Mouse (Mus musculus) stomach, embryonic 15.5 days (tissue): Measurements from ENCODE around the gene H2-DMb2. TPM values are rescaled to one million over a fixed set of nuclear protein-coding genes. Genes with fewer than 3 reads are reported as not detected.
A peak's percentile ranks its signal among the peaks of the same experiment; 100 is the strongest.

Experiments
- ATAC-seq: fragments of 200-750 bp; cut with Nextera tagmentation; 2 replicates; pipeline ENCODE4 v1.8.0; 2017; ENCODE audit warnings: low read depth, moderate number of reproducible peaks, moderate TSS enrichment; ENCODE audit not compliant: insufficient read depth, low FRiP score
- H3K27ac ChIP-seq: fragments of 300-500 bp; sonication (generic); 2 replicates; pipeline ENCODE4 v1.5.1; 2015; ENCODE audit warnings: mild to moderate bottlenecking, inconsistent platforms
- H3K27me3 ChIP-seq: fragments of 300-500 bp; sonication (generic); replicated peaks from 2 replicates; pipeline ENCODE4 v1.6.1; 2015; ENCODE audit warnings: inconsistent platforms
- H3K36me3 ChIP-seq: fragments of 300-500 bp; sonication (generic); 2 replicates; pipeline ENCODE4 v1.6.1; 2015; ENCODE audit warnings: inconsistent platforms
- H3K4me1 ChIP-seq: fragments of 300-500 bp; sonication (generic); 2 replicates; pipeline ENCODE4 v1.6.1; 2015; ENCODE audit warnings: inconsistent platforms
- H3K4me2 ChIP-seq: fragments of 300-500 bp; sonication (generic); 2 replicates; pipeline ENCODE4 v1.6.1; 2015; ENCODE audit warnings: mild to moderate bottlenecking, inconsistent platforms
- H3K4me3 ChIP-seq: fragments of 300-500 bp; sonication (generic); replicated peaks from 2 replicates; pipeline ENCODE4 v1.5.1; 2015; ENCODE audit warnings: inconsistent platforms
- H3K9ac ChIP-seq: fragments of 300-500 bp; sonication (generic); 2 replicates; pipeline ENCODE4 v1.6.1; 2015; ENCODE audit warnings: inconsistent platforms
- H3K9me3 ChIP-seq: fragments of 300-500 bp; sonication (generic); 2 replicates; pipeline ENCODE4 v1.6.1; 2016; ENCODE audit warnings: inconsistent platforms
- WGBS: fragments of 180-500 bp; shearing (Covaris S2); methylation state at CpG from one replicate; pipeline ENCODE4 v1.1.7; 2015; 5-methylcytosine and 5-hydroxymethylcytosine counted together
- polyA plus RNA-seq: library from polyadenylated mRNA; unstranded; fragments of >200 nt; fragmentation: Nextera tagmentation; extraction: Ambion mirVana; gene quantifications from 2 replicates; pipeline ENCODE4 v1.2.1, GENCODE M21; 2015

Gene H2-DMb2
- polyA plus RNA-seq, 1 experiment from 2014 or later, result 0.87 TPM

DNA sequence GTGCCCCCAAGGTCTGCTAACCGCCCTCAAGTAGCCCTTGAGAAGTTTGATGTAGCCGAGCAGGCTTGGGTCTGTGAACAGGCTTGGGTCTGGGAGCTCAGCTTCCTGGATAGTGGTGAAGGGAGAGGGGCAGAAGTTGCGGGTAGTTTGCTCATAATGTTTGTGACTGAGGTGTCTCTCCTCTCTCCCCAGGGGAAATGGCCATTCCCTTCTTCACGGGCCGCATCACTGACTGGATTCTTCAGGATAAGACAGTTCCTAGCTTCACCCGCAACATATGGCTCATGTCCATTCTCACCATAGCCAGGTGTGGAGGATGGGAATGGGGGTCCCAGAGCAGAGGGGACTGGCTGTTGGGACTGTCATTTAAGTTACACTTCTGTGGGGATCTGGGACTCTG is 45.9 kb downstream of the H2-DMb2 start:
- H3K9ac ChIP-seq, result no peak overlapping the region
- no peaks in the 10 kb centered on the region for H3K9me3 ChIP-seq
- no peak overlapping the region for H3K4me2 ChIP-seq
- peaks cover 29% of the 10 kb centered on the region for H3K27me3 ChIP-seq
- H3K27ac ChIP-seq, result no peak overlapping the region
- 75% methylated on average over 6 of the region's 6 CpGs for WGBS
- peaks cover 16% of the 10 kb centered on the region for H3K4me1 ChIP-seq
- H3K4me3 ChIP-seq, result no peak overlapping the region
- no peaks in the 10 kb centered on the region for H3K36me3 ChIP-seq
- no peak for ATAC-seq

DNA sequence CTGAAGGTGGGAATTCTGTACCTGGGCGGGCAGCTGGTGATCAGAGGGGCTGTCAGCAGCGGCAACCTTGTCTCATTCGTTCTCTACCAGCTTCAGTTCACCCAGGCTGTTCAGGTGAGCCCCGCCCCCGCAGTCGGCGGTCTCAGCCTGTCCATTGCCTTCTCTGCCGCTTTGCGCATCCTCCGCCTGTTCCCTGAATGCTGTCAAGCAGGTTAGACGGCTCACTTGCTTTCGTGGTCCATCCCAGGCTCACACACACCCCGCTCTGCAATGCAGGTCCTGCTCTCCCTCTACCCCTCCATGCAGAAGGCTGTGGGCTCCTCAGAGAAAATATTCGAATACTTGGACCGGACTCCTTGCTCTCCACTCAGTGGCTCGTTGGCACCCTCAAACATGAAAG is 49.7 kb downstream of the H2-DMb2 start:
- no peak overlapping the region for H3K4me3 ChIP-seq
- no peak overlapping the region for H3K27ac ChIP-seq
- H3K9ac ChIP-seq, result no peak overlapping the region
- H3K4me1 ChIP-seq, result peaks cover 9% of the 10 kb centered on the region
- 20% methylated on average over 16 of the region's 16 CpGs for WGBS
- no peaks in the 10 kb centered on the region for H3K9me3 ChIP-seq
- peaks cover 42% of the 10 kb centered on the region for H3K27me3 ChIP-seq
- no peak for ATAC-seq
- no peaks in the 10 kb centered on the region for H3K36me3 ChIP-seq
- no peak overlapping the region for H3K4me2 ChIP-seq

- Histone ChIP-seq H3K4me1 (peaks cover 10% of the 10 kb centered on the region), H3K27ac (no peak overlapping the region), H3K4me3 (no peak overlapping the region), H3K27me3 (peaks cover 46% of the 10 kb centered on the region), H3K9me3 (no peaks in the 10 kb centered on the region), H3K4me2 (no peak overlapping the region), H3K9ac (no peak overlapping the region), H3K36me3 (no peaks in the 10 kb centered on the region)
- WGBS, result 53% methylated on average over 8 of the region's 8 CpGs
- ATAC-seq, result no peak
Measured at GRCm38 (mm10) chr17:34193468-34193867, 50.4 kb downstream of the H2-DMb2 start.

- ATAC-seq, result no peak
- no peaks in the 10 kb centered on the region for H3K36me3 ChIP-seq
- 83% methylated on average over 4 of the region's 4 CpGs for WGBS
Measured at GRCm38 (mm10) chr17:34194723-34195122, 51.6 kb downstream of the H2-DMb2 start.

DNA sequence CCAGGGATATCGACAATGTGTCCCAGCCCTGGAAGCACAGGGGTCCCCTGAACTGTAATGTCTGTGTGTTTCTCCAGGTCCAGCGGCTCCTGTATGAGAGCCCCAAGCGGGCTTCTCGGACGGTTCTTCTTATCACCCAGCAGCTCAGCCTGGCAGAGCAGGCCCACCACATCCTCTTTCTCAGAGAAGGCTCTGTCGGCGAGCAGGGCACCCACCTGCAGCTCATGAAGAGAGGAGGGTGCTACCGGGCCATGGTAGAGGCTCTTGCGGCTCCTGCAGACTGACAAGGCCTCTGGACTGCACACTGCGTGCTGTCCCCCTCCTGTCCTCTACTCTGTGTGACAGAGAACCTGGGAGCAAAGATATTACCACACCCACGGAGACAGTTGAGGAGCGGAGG is 53.4 kb downstream of the H2-DMb2 start:
- Histone ChIP-seq H3K9ac (no peak overlapping the region), H3K27ac (no peak overlapping the region), H3K9me3 (no peaks in the 10 kb centered on the region), H3K27me3 (peaks cover 42% of the 10 kb centered on the region), H3K36me3 (no peaks in the 10 kb centered on the region), H3K4me1 (peaks cover 10% of the 10 kb centered on the region), H3K4me2 (no peak overlapping the region), H3K4me3 (no peak overlapping the region)
- WGBS, result 45% methylated on average over 12 of the region's 12 CpGs
- ATAC-seq, result no peak

More at GRCm38 (mm10) chr17:34194723-34195122, 51.6 kb downstream of the H2-DMb2 start:
- H3K27ac ChIP-seq, result no peak overlapping the region
- H3K4me2 ChIP-seq, result no peak overlapping the region
- no peak overlapping the region for H3K4me3 ChIP-seq
- peaks cover 46% of the 10 kb centered on the region for H3K27me3 ChIP-seq
- H3K9me3 ChIP-seq, result no peaks in the 10 kb centered on the region
- H3K4me1 ChIP-seq, result peaks cover 10% of the 10 kb centered on the region
- H3K9ac ChIP-seq, result no peak overlapping the region

- Histone ChIP-seq H3K4me1 (peaks cover 10% of the 10 kb centered on the region), H3K4me2 (peak within 1 kb of the TSS; percentile 78), H3K4me3 (peak within 1 kb of the TSS; percentile 49), H3K9me3 (no peaks in the 10 kb centered on the region), H3K27ac (no peak within 1 kb of the TSS), H3K9ac (peak within 1 kb of the TSS; percentile 17), H3K27me3 (peaks cover 42% of the 10 kb centered on the region), H3K36me3 (no peaks in the 10 kb centered on the region)
- ATAC-seq, result peak; percentile 84
- WGBS, result 7% methylated on average over 41 of the region's 41 CpGs
Measured at GRCm38 (mm10) chr17:34196941-34197894, 54.1 kb downstream of the H2-DMb2 start, which contains the start of gene Psmb8. TSS of gene Psmb8 (plus strand) at chr17:34197721.

DNA sequence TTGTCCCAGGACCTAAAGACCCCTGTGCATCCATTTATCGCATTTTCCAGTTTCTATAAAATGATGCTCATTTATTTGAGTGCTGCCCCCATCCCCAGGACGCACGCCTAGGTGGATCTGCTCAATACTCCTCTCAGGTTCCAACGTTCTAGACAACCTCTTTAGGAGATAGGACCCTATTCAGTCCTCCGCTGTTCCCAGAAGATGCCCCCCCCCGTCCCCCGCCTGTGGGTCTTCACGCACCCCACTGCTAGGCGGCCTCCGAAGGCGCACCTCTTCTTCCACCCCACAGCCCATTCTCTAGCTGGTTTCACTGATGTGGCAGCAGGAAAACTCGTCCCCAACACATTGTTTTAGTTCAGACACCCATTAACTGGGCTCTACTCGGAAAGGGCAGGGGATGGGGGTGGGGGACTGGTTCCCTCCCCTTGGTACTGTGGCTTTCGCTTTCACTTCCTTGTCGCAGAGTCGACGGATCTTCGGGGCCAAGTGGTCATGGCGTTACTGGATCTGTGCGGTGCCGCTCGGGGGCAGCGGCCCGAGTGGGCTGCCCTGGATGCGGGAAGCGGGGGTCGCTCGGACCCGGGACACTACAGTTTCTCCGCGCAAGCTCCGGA is 54.9 kb downstream of the H2-DMb2 start:
- Histone ChIP-seq H3K4me2 (peak overlapping the region; percentile 78), H3K9me3 (no peaks in the 10 kb centered on the region), H3K4me3 (peak overlapping the region; percentile 49), H3K4me1 (peaks cover 10% of the 10 kb centered on the region), H3K27me3 (peaks cover 37% of the 10 kb centered on the region), H3K27ac (no peak overlapping the region), H3K9ac (peak overlapping the region; percentile 17), H3K36me3 (no peaks in the 10 kb centered on the region)
- no peak; the same call in 1 of the 2 replicates for ATAC-seq
- WGBS, result 1% methylated on average over 32 of the region's 32 CpGs

DNA sequence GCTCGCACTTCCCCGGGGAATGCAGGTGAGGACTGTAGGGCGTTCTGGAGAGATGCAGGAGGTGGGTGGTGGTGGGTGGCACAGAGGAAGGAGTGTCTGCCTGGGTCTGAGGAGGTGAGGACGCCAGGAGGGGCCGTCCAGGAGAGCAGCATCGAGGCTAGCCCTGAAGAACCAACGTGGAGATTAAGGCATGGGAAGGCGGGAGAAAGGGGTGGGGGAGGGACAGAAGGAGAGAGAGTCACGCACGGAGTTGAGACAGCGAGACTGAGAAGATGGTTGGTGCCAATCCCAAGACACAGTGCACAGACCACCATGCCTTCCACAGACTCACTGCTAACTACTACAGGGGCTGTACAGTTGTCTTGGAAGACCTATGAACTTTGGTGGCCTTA is 55.4 kb downstream of the H2-DMb2 start:
- Histone ChIP-seq H3K27me3 (peaks cover 34% of the 10 kb centered on the region), H3K36me3 (no peaks in the 10 kb centered on the region), H3K4me1 (peaks cover 10% of the 10 kb centered on the region), H3K27ac (no peak overlapping the region), H3K4me2 (peak overlapping the region; percentile 78), H3K4me3 (peak overlapping the region; percentile 49), H3K9me3 (no peaks in the 10 kb centered on the region), H3K9ac (no peak overlapping the region)
- WGBS, result 7% methylated on average over 11 of the region's 11 CpGs
- no peak for ATAC-seq

DNA sequence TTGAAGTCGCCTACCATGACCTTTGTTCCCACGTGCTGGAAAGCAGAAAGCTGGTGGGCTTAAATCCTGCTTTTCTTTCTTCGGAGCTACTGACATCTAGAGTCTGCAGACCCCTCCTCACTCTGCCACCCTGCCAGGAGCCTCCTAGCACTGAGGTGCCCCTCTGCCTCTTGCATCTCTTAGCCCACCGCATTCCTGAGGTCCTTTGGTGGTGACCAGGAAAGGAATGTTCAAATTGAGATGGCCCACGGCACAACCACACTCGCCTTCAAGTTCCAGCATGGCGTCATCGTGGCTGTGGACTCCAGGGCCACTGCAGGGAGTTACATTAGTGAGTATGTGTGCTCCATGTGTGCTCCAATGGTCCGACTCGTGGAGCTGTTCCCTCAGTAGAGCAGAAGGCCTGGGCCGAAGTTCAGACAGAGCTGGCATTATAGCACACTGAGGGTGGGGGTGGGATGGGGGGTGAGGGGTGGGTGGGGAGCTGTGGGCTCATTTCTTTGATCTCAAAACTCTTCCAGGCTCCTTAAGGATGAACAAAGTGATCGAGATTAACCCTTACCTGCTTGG is 56.0 kb downstream of the H2-DMb2 start:
- no peaks in the 10 kb centered on the region for H3K36me3 ChIP-seq
- H3K27ac ChIP-seq, result no peak overlapping the region
- H3K4me3 ChIP-seq, result no peak overlapping the region
- ATAC-seq, result no peak
- H3K9me3 ChIP-seq, result no peaks in the 10 kb centered on the region
- no peak overlapping the region for H3K4me2 ChIP-seq
- H3K4me1 ChIP-seq, result peaks cover 10% of the 10 kb centered on the region
- H3K9ac ChIP-seq, result no peak overlapping the region
- peaks cover 28% of the 10 kb centered on the region for H3K27me3 ChIP-seq
- WGBS, result 72% methylated on average over 12 of the region's 12 CpGs

DNA sequence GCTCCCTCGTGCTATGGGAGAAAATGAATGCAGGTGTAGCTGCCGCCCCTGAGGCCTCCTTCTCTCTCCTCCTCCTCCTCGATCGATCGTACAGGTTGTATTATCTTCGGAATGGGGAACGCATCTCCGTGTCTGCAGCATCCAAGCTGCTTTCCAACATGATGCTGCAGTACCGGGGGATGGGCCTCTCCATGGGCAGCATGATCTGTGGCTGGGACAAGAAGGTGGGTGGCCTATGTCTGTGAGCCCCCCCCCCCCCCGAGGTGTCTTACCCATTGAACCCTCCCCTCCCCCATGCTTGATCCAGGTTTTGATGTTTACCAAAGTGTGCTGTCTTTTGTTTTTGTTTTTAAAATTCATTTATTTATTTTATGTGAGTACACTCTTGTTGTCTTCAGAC is 56.9 kb downstream of the H2-DMb2 start:
- 85% methylated on average over 10 of the region's 10 CpGs for WGBS
- no peak for ATAC-seq
- H3K27me3 ChIP-seq, result peaks cover 24% of the 10 kb centered on the region

DNA sequence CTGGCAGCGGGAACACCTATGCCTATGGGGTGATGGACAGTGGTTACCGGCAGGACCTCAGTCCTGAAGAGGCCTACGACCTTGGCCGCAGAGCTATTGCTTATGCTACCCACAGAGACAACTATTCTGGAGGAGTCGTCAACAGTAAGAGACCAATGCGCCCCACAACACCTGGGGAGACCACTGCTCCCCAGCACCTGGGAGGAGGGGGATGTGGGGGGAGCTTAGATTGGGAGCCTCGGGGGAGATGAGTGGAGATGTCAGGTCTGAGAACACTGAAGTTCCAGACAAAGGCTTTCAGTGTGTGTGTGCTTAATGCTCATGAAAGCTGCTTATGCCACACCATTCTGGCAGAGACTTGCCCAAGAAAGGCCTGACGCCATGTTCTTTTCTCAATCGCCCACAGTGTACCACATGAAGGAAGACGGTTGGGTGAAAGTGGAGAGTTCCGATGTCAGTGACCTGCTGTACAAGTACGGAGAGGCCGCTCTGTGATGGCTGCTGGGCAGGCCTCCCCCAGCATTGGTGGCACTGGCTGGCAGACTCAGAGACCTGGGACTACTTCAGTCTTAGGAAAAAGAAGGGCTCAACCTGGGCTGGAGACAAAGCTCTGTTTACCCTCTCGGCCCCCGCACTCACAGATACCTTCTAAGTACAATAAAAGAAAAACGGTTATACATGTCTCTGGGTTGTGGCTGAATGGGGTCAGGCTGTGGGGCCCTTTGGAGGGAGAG is 57.8 kb downstream of the H2-DMb2 start:
- H3K27ac ChIP-seq, result no peak overlapping the region
- H3K4me1 ChIP-seq, result peaks cover 19% of the 10 kb centered on the region
- 84% methylated on average over 16 of the region's 16 CpGs for WGBS
- H3K9ac ChIP-seq, result no peak overlapping the region
- H3K4me3 ChIP-seq, result no peak overlapping the region
- H3K9me3 ChIP-seq, result no peaks in the 10 kb centered on the region
- H3K4me2 ChIP-seq, result no peak overlapping the region
- no peaks in the 10 kb centered on the region for H3K36me3 ChIP-seq
- H3K27me3 ChIP-seq, result peaks cover 21% of the 10 kb centered on the region
- no peak for ATAC-seq

More for the DNA sequence above, 56.9 kb downstream of the H2-DMb2 start:
- Histone ChIP-seq H3K9ac (no peak overlapping the region), H3K4me2 (no peak overlapping the region), H3K4me3 (no peak overlapping the region), H3K27ac (no peak overlapping the region), H3K4me1 (peaks cover 12% of the 10 kb centered on the region), H3K36me3 (no peaks in the 10 kb centered on the region), H3K9me3 (no peaks in the 10 kb centered on the region)
